Mouse (Mus musculus) kidney, postnatal 0 days (tissue): Measurements from ENCODE around the gene Tbc1d22b. TPM values are rescaled to one million over a fixed set of nuclear protein-coding genes. Genes with fewer than 3 reads are reported as not detected.
"Not testable (repeated sequence)": the region's sequence is repeated elsewhere in the genome, so short reads cannot be mapped to it uniquely, and the experiment has no call there.

Experiments
- ATAC-seq: fragments of 200-750 bp; cut with Nextera tagmentation; replicated peaks from 2 replicates; pipeline ENCODE4 v1.8.0; 2017; ENCODE audit warnings: low read depth, moderate number of reproducible peaks, moderate TSS enrichment, moderate library complexity; ENCODE audit not compliant: low FRiP score
- DNase-seq: peaks from one replicate; pipeline ENCODE4 v3.0.0-alpha.2; 2016; ENCODE audit warnings: low spot score
- H3K27ac ChIP-seq: fragments of 300-500 bp; sonication (generic); 2 replicates; pipeline ENCODE4 v1.5.1; 2014; ENCODE audit warnings: mild to moderate bottlenecking
- H3K27me3 ChIP-seq: fragments of 300-500 bp; sonication (generic); 2 replicates; pipeline ENCODE4 v1.6.1; 2014; ENCODE audit warnings: low read length, mixed read lengths; ENCODE audit not compliant: insufficient read depth
- H3K36me3 ChIP-seq: fragments of 300-500 bp; sonication (generic); 2 replicates; pipeline ENCODE4 v1.6.1; 2014; ENCODE audit warnings: low read length, mixed read lengths; ENCODE audit not compliant: insufficient read depth
- H3K4me1 ChIP-seq: fragments of 300-500 bp; sonication (generic); replicated peaks from 2 replicates; pipeline ENCODE4 v1.6.1; 2014; ENCODE audit warnings: antibody characterized with exemption, low read length, mixed read lengths; ENCODE audit not compliant: insufficient read depth
- H3K4me2 ChIP-seq: fragments of 300-500 bp; sonication (generic); 2 replicates; pipeline ENCODE4 v1.6.1; 2014; ENCODE audit warnings: mild to moderate bottlenecking, low read length, moderate library complexity, mixed read lengths
- H3K4me3 ChIP-seq: fragments of 300-500 bp; sonication (generic); replicated peaks from 2 replicates; pipeline ENCODE4 v1.5.1; 2014; ENCODE audit warnings: low read depth, low read length
- H3K9ac ChIP-seq: fragments of 300-500 bp; sonication (generic); 2 replicates; pipeline ENCODE4 v1.6.1; 2014; ENCODE audit warnings: low read depth, low read length
- H3K9me3 ChIP-seq: fragments of 300-500 bp; sonication (generic); replicated peaks from 2 replicates; pipeline ENCODE4 v1.6.1; 2016; ENCODE audit warnings: low read length, inconsistent platforms, mixed read lengths
- CTCF ChIP-seq: IDR thresholded peaks from 2 replicates; pipeline ENCODE4 v1.5.1; 2016; ENCODE audit warnings: antibody characterized with exemption, low read depth, mild to moderate bottlenecking, moderate library complexity
- WGBS: fragments of 180-500 bp; shearing (Covaris S2); extraction: QIAGEN DNeasy Blood & Tissue Kit; methylation state at CpG from one replicate; pipeline ENCODE4 v1.1.7; 2014; 5-methylcytosine and 5-hydroxymethylcytosine counted together
- polyA plus RNA-seq: library from polyadenylated mRNA; unstranded; fragments of >200 nt; fragmentation: Nextera tagmentation; extraction: Ambion mirVana; gene quantifications from 2 replicates; pipeline ENCODE4 v1.2.1, GENCODE M21; 2015

The Tbc1d22b gene
- polyA plus RNA-seq, 1 experiment from 2014 or later = 12.0 TPM

DNA sequence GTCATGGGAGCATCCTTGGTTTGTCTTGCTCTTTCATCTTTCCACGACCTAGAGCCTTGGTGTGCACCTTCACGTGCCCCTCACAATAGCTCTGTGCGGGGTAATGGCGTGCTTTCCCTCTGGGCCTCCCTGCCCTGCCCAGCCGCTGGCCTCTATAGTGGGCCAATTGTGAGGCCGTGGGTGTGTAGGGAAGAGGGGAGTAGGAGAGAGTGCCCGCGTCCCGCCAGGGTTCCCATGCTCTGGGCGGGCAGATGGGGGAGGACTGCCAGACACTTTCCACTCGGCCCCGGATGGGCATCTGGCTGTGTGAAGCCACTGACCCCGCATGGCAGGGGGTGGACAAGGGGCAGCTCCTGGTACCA, 47.2 kb downstream of the Tbc1d22b start:
- H3K4me3 ChIP-seq = no peak overlapping the region
- 76% methylated on average over 13 of the region's 13 CpGs for WGBS
- no peaks in the 10 kb centered on the region for H3K4me1 ChIP-seq
- DNase-seq = no peak
- no peak for TF ChIP-seq CTCF
- no peak for ATAC-seq
- H3K27ac ChIP-seq = no peak overlapping the region
- no peak overlapping the region for H3K9ac ChIP-seq
- H3K4me2 ChIP-seq = no peak overlapping the region
- H3K27me3 ChIP-seq = no peaks in the 10 kb centered on the region
- H3K9me3 ChIP-seq = no peaks in the 10 kb centered on the region
- H3K36me3 ChIP-seq = peaks cover 17% of the 10 kb centered on the region

DNA sequence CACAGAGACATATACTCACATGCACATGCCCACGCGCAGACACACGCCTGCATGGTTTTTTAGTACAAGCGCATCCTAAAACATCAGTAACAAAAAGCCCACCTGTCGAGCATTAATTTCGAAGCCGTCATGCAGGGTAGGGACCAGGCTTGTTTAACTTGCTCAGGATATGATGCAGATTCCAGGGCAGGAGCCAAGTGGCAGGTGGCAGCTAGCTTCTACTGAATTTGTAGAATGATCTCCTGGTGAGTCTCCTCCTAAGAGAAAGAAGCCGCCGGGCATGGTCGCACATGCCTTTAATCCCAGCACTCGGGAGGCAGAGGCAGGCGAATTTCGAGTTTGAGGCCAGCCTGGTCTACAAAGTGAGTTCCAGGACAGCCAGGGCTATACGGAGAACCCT, 49.5 kb downstream of the Tbc1d22b start:
- no peaks in the 10 kb centered on the region for H3K27me3 ChIP-seq
- H3K4me1 ChIP-seq = no peaks in the 10 kb centered on the region
- peaks cover 23% of the 10 kb centered on the region for H3K36me3 ChIP-seq
- H3K9me3 ChIP-seq = no peaks in the 10 kb centered on the region
- H3K9ac ChIP-seq = no peak overlapping the region
- DNase-seq (no peak), ATAC-seq (no peak)
- TF ChIP-seq CTCF = no peak
- no peak overlapping the region for H3K4me3 ChIP-seq
- no peak overlapping the region for H3K27ac ChIP-seq
- 94% methylated on average over 14 of the region's 14 CpGs for WGBS
- no peak overlapping the region for H3K4me2 ChIP-seq

DNA sequence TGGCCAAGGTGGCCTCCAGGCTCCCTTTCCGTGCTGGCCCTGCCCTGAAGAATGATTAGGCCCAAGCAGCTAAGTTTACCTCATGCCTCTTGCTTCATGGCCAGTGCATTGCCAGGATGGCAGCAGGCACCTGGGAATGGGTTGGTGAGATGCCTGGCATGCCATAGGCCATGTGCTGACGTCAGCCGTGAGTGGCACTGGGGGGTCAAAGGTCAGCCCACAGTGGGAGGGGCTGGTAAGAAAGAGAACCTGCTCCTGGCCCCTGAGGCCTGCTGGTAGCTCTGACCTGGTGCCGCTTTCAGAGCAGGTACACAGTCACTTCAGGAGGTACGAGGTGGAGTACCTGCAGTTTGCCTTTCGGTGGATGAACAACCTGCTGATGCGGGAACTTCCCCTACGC, 50.0 kb downstream of the Tbc1d22b start:
- Histone ChIP-seq H3K9ac (no peak overlapping the region), H3K4me3 (no peak overlapping the region), H3K4me2 (no peak overlapping the region), H3K36me3 (peaks cover 20% of the 10 kb centered on the region), H3K9me3 (no peaks in the 10 kb centered on the region), H3K4me1 (no peaks in the 10 kb centered on the region), H3K27me3 (no peaks in the 10 kb centered on the region), H3K27ac (no peak overlapping the region)
- DNase-seq = no peak
- ATAC-seq = no peak
- no peak for TF ChIP-seq CTCF
- 80% methylated on average over 8 of the region's 8 CpGs for WGBS

DNA sequence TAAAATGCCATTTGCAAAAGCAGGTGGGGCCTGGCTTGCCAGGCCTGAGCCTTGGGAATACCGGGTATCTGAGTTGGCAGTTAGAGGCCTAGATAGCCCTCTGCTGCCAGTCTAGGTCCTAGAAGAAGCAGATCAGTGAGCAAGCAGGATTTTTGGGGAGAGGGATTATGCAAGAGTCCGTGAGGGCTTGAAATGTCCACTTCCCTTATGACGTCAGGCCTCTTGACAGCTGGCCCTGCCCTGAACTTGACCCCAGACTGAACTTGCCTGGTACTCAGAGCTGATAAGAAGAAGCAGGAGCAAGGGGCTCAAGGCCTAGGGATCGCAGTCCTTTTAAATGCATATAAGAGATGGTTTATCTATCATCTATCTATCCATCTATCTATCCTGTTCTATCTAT, 51.8 kb downstream of the Tbc1d22b start:
- no peak overlapping the region for H3K4me2 ChIP-seq
- no peaks in the 10 kb centered on the region for H3K4me1 ChIP-seq
- H3K9ac ChIP-seq = no peak overlapping the region
- no peak overlapping the region for H3K4me3 ChIP-seq
- DNase-seq (no peak), ATAC-seq (no peak)
- no peaks in the 10 kb centered on the region for H3K27me3 ChIP-seq
- TF ChIP-seq CTCF = no peak
- H3K27ac ChIP-seq = no peak overlapping the region
- WGBS = 67% methylated on average over 4 of the region's 4 CpGs
- no peaks in the 10 kb centered on the region for H3K9me3 ChIP-seq
- peaks cover 20% of the 10 kb centered on the region for H3K36me3 ChIP-seq

DNA sequence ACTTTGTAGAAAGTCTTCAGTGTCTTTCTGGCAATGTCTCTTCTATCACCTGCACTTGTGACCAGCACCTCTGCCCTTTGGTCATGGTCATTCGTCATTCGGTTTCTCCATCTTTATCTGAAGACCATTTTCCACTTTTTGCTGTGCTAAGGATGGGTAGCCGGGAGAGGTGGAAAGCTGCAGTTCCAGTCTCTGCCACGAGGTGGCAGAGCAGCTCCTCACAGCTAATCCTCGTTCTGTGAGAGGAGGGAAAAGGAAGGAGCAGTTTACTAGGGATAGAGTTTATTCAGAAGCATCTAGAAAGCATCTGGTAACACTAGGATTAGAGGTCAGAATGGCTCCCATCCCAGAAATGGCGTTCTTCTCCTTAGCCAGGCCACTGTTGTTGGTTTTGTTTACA, 53.7 kb downstream of the Tbc1d22b start:
- WGBS = 21% methylated on average over 6 of the region's 6 CpGs
- ATAC-seq = no peak
- no peak overlapping the region for H3K9ac ChIP-seq

DNA sequence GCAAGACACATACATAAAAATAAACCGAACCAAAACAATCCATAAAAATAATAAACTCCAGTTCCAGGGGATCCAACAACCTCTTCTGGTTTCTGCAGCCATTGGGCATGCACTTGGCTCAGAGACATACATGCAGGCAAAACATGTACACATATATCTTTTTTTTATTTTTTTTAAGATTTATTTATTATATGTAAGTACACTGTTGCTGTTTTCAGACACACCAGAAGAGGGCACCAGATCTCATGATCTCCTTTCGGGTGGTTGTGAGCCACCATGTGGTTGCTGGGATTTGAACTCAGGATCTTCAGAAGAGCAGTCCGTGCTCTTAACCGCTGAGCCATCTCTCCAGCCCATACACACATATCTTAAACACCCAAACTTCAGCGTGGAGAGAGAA, 63.9 kb downstream of the Tbc1d22b start:
- 89% methylated on average over 5 of the region's 5 CpGs for WGBS
- not testable (repeated sequence) for H3K4me2 ChIP-seq, H3K4me3 ChIP-seq

More for the DNA sequence above, 53.7 kb downstream of the Tbc1d22b start:
- Histone ChIP-seq H3K4me2 (no peak overlapping the region), H3K4me3 (no peak overlapping the region), H3K36me3 (peaks cover 20% of the 10 kb centered on the region), H3K9me3 (no peaks in the 10 kb centered on the region), H3K4me1 (no peaks in the 10 kb centered on the region), H3K27ac (no peak overlapping the region), H3K27me3 (no peaks in the 10 kb centered on the region)
- DNase-seq = peak; percentile 87
- TF ChIP-seq CTCF = peak; percentile 96

More for the DNA sequence above, 63.9 kb downstream of the Tbc1d22b start:
- not testable (repeated sequence) for H3K27ac ChIP-seq, ATAC-seq, H3K36me3 ChIP-seq, H3K9ac ChIP-seq, H3K9me3 ChIP-seq, DNase-seq, H3K27me3 ChIP-seq
- H3K4me1 ChIP-seq = peaks cover 21% of the 10 kb centered on the region; the same call in 1 of the 2 replicates
- peak; percentile 32; the same call in 1 of the 2 replicates for TF ChIP-seq CTCF
